Mouse (Mus musculus) heart, postnatal 0 days (tissue): ENCODE results near the gene P2ry14.

Source experiments
- CTCF ChIP-seq: IDR thresholded peaks from 2 replicates; pipeline ENCODE4 v1.5.1; 2016; ENCODE audit warnings: antibody characterized with exemption, control low read depth, low read depth
- EP300 ChIP-seq: IDR thresholded peaks from 2 replicates; pipeline ENCODE4 v1.6.1; 2016; ENCODE audit warnings: antibody characterized with exemption, low read depth

DNA sequence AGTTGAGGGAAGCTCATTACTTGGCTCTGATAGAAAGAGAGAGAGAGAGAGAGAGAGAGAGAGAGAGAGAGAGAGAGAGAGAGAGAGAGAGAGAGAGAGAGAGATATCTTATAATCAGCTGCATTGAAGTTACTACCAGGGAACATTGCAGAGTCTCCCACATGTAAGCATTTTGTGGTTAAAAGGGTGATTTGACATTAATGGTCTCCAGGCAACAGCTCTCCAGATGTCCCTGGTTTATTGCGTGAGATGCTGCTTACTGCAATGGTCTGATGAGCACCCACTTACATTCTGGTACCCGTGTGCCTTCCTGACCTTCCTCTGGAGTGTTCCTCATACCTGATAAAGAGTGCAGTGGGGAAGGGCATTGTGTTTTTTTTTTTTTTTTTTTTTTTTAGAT is 1.5 kb upstream of the P2ry14 start:
- TF ChIP-seq CTCF (no peak), EP300 (no peak)
